Mouse (Mus musculus): ENCODE measurements around the gene Opcml. TPM values are rescaled to one million over a fixed set of nuclear protein-coding genes. Genes with fewer than 3 reads are reported as not detected.

Opcml gene
- polyA plus RNA-seq, 1 experiment from 2014 or later, result 1.9 TPM

- no peak for ATAC-seq (replicated peaks; ENCODE audit: insufficient number of reproducible peaks, low FRiP score, low TSS enrichment)
- peaks cover 7% of the 10 kb centered on the region; the same call in 1 of the 2 replicates for H3K4me1 ChIP-seq (ENCODE audit: control insufficient read depth, insufficient read depth, low read length)
- WGBS (ENCODE audit: insufficient replicate concordance), result 46% methylated on average over 6 of the region's 6 CpGs
- H3K4me3 ChIP-seq (ENCODE audit: low read depth, low read length), result no peak overlapping the region
- H3K36me3 ChIP-seq (ENCODE audit: control insufficient read depth, insufficient read depth, low read length), result no peaks in the 10 kb centered on the region
- H3K9ac ChIP-seq (ENCODE audit: low read depth, low read length), result no peak overlapping the region
- no peaks in the 10 kb centered on the region for H3K27me3 ChIP-seq (ENCODE audit: control insufficient read depth, insufficient read depth, low read length)
- no peak overlapping the region for H3K27ac ChIP-seq (ENCODE audit: low read depth, low read length)
- H3K9me3 ChIP-seq (replicated peaks; ENCODE audit: control insufficient read depth, low read length), result no peaks in the 10 kb centered on the region
- no peak overlapping the region for H3K4me2 ChIP-seq
Observed at GRCm38 (mm10) chr9:28613683-28614620, 823.4 kb downstream of the Opcml start.

GRCm38 (mm10) chr9:28615447-28615846 lies 824.9 kb downstream of the Opcml start:
- ATAC-seq (replicated peaks; ENCODE audit: insufficient number of reproducible peaks, low FRiP score, low TSS enrichment), result no peak
- no peaks in the 10 kb centered on the region for H3K36me3 ChIP-seq (ENCODE audit: control insufficient read depth, insufficient read depth, low read length)
- no peaks in the 10 kb centered on the region for H3K9me3 ChIP-seq (replicated peaks; ENCODE audit: control insufficient read depth, low read length)
- H3K4me3 ChIP-seq (ENCODE audit: low read depth, low read length), result no peak overlapping the region
- H3K9ac ChIP-seq (ENCODE audit: low read depth, low read length), result no peak overlapping the region
- H3K27ac ChIP-seq (ENCODE audit: low read depth, low read length), result no peak overlapping the region
- H3K27me3 ChIP-seq (ENCODE audit: control insufficient read depth, insufficient read depth, low read length), result no peaks in the 10 kb centered on the region
- no peak overlapping the region for H3K4me2 ChIP-seq
- peaks cover 7% of the 10 kb centered on the region; the same call in 1 of the 2 replicates for H3K4me1 ChIP-seq (ENCODE audit: control insufficient read depth, insufficient read depth, low read length)

GRCm38 (mm10) chr9:28617666-28618065 lies 827.1 kb downstream of the Opcml start:
- no peak for ATAC-seq (replicated peaks; ENCODE audit: insufficient number of reproducible peaks, low FRiP score, low TSS enrichment)
- Histone ChIP-seq H3K4me3 (ENCODE audit: low read depth, low read length) (no peak overlapping the region), H3K4me1 (ENCODE audit: control insufficient read depth, insufficient read depth, low read length) (peaks cover 7% of the 10 kb centered on the region; the same call in 1 of the 2 replicates), H3K27ac (ENCODE audit: low read depth, low read length) (no peak overlapping the region), H3K9ac (ENCODE audit: low read depth, low read length) (no peak overlapping the region), H3K4me2 (no peak overlapping the region), H3K27me3 (ENCODE audit: control insufficient read depth, insufficient read depth, low read length) (no peaks in the 10 kb centered on the region), H3K36me3 (ENCODE audit: control insufficient read depth, insufficient read depth, low read length) (no peaks in the 10 kb centered on the region), H3K9me3 (replicated peaks; ENCODE audit: control insufficient read depth, low read length) (no peaks in the 10 kb centered on the region)
- 75% methylated on average over 1 of the region's 1 CpGs for WGBS (ENCODE audit: insufficient replicate concordance)

GRCm38 (mm10) chr9:28618186-28618892 lies 827.8 kb downstream of the Opcml start:
- H3K27me3 ChIP-seq (ENCODE audit: control insufficient read depth, insufficient read depth, low read length), result no peaks in the 10 kb centered on the region
- H3K9me3 ChIP-seq (replicated peaks; ENCODE audit: control insufficient read depth, low read length), result no peaks in the 10 kb centered on the region
- no peak overlapping the region for H3K27ac ChIP-seq (ENCODE audit: low read depth, low read length)
- 0 out of 2 replicates have a peak, but pooled peaks cover 4% of the 10 kb centered on the region for H3K4me1 ChIP-seq (ENCODE audit: control insufficient read depth, insufficient read depth, low read length)
- no peaks in the 10 kb centered on the region for H3K36me3 ChIP-seq (ENCODE audit: control insufficient read depth, insufficient read depth, low read length)
- no peak overlapping the region for H3K4me3 ChIP-seq (ENCODE audit: low read depth, low read length)
- H3K9ac ChIP-seq (ENCODE audit: low read depth, low read length), result no peak overlapping the region
- H3K4me2 ChIP-seq, result no peak overlapping the region
- WGBS (ENCODE audit: insufficient replicate concordance), result 65% methylated on average over 2 of the region's 2 CpGs
- no peak for ATAC-seq (replicated peaks; ENCODE audit: insufficient number of reproducible peaks, low FRiP score, low TSS enrichment)

- no peaks in the 10 kb centered on the region for H3K4me1 ChIP-seq (ENCODE audit: control insufficient read depth, insufficient read depth, low read length)
- no peaks in the 10 kb centered on the region for H3K27me3 ChIP-seq (ENCODE audit: control insufficient read depth, insufficient read depth, low read length)
- ATAC-seq (replicated peaks; ENCODE audit: insufficient number of reproducible peaks, low FRiP score, low TSS enrichment), result no peak
- no peaks in the 10 kb centered on the region for H3K9me3 ChIP-seq (replicated peaks; ENCODE audit: control insufficient read depth, low read length)
- WGBS (ENCODE audit: insufficient replicate concordance), result 74% methylated on average over 1 of the region's 1 CpGs
- H3K27ac ChIP-seq (ENCODE audit: low read depth, low read length), result no peak overlapping the region
- no peaks in the 10 kb centered on the region for H3K36me3 ChIP-seq (ENCODE audit: control insufficient read depth, insufficient read depth, low read length)
- no peak overlapping the region for H3K9ac ChIP-seq (ENCODE audit: low read depth, low read length)
- H3K4me3 ChIP-seq (ENCODE audit: low read depth, low read length), result no peak overlapping the region
- no peak overlapping the region for H3K4me2 ChIP-seq
Observed at GRCm38 (mm10) chr9:28621939-28622338, 831.4 kb downstream of the Opcml start.

DNA sequence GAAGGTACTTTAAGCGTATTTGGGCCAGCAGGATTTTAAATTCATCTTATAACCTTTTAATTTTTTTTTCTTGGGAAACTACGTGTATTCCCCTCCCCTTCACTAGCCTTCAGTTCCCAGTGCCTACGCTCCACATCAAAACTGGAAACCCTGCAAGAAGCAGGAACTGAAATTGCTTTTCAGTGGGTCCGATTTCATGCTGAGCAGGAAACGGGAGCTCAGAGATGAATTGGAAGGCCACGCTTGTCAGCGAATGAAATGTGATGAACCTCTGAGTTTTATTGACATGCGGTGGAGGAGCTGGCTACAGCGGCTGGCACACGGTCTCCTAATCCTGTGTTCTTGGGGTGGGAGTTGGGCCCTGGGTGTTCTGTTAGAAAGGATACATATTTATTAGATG lies 834.3 kb downstream of the Opcml start:
- WGBS (ENCODE audit: insufficient replicate concordance), result 71% methylated on average over 10 of the region's 10 CpGs
- H3K36me3 ChIP-seq (ENCODE audit: control insufficient read depth, insufficient read depth, low read length), result no peaks in the 10 kb centered on the region

GRCm38 (mm10) chr9:28642766-28643165 lies 852.2 kb downstream of the Opcml start:
- Histone ChIP-seq H3K27me3 (ENCODE audit: control insufficient read depth, insufficient read depth, low read length) (no peaks in the 10 kb centered on the region), H3K27ac (ENCODE audit: low read depth, low read length) (no peak overlapping the region), H3K4me1 (ENCODE audit: control insufficient read depth, insufficient read depth, low read length) (no peaks in the 10 kb centered on the region), H3K4me3 (ENCODE audit: low read depth, low read length) (no peak overlapping the region), H3K36me3 (ENCODE audit: control insufficient read depth, insufficient read depth, low read length) (no peaks in the 10 kb centered on the region), H3K9me3 (replicated peaks; ENCODE audit: control insufficient read depth, low read length) (no peaks in the 10 kb centered on the region), H3K9ac (ENCODE audit: low read depth, low read length) (no peak overlapping the region), H3K4me2 (no peak overlapping the region)
- ATAC-seq (replicated peaks; ENCODE audit: insufficient number of reproducible peaks, low FRiP score, low TSS enrichment), result no peak

More for the DNA sequence above, 834.3 kb downstream of the Opcml start:
- Histone ChIP-seq H3K9ac (ENCODE audit: low read depth, low read length) (no peak overlapping the region), H3K27ac (ENCODE audit: low read depth, low read length) (no peak overlapping the region), H3K4me2 (no peak overlapping the region), H3K9me3 (replicated peaks; ENCODE audit: control insufficient read depth, low read length) (no peaks in the 10 kb centered on the region), H3K4me3 (ENCODE audit: low read depth, low read length) (no peak overlapping the region), H3K27me3 (ENCODE audit: control insufficient read depth, insufficient read depth, low read length) (no peaks in the 10 kb centered on the region), H3K4me1 (ENCODE audit: control insufficient read depth, insufficient read depth, low read length) (no peaks in the 10 kb centered on the region)
- ATAC-seq (replicated peaks; ENCODE audit: insufficient number of reproducible peaks, low FRiP score, low TSS enrichment), result no peak

GRCm38 (mm10) chr9:28644063-28644462 lies 853.5 kb downstream of the Opcml start:
- no peaks in the 10 kb centered on the region for H3K4me1 ChIP-seq (ENCODE audit: control insufficient read depth, insufficient read depth, low read length)
- H3K9me3 ChIP-seq (replicated peaks; ENCODE audit: control insufficient read depth, low read length), result no peaks in the 10 kb centered on the region
- no peak for ATAC-seq (replicated peaks; ENCODE audit: insufficient number of reproducible peaks, low FRiP score, low TSS enrichment)
- no peak overlapping the region for H3K4me3 ChIP-seq (ENCODE audit: low read depth, low read length)
- no peak overlapping the region for H3K4me2 ChIP-seq
- H3K27ac ChIP-seq (ENCODE audit: low read depth, low read length), result no peak overlapping the region
- H3K9ac ChIP-seq (ENCODE audit: low read depth, low read length), result no peak overlapping the region
- 66% methylated on average over 2 of the region's 2 CpGs for whole genome bisulfite sequencing (ENCODE audit: insufficient replicate concordance)
- H3K27me3 ChIP-seq (ENCODE audit: control insufficient read depth, insufficient read depth, low read length), result no peaks in the 10 kb centered on the region
- H3K36me3 ChIP-seq (ENCODE audit: control insufficient read depth, insufficient read depth, low read length), result no peaks in the 10 kb centered on the region

All from heart, embryonic 11.5 days (tissue).